Mouse (Mus musculus) heart, embryonic 16.5 days (tissue): Measurements from ENCODE around the gene Olfr694. TPM values are rescaled to one million over a fixed set of nuclear protein-coding genes. Genes with fewer than 3 reads are reported as not detected.

ENCODE experiments used
- ATAC-seq: fragments of 200-750 bp; cut with Nextera tagmentation; replicated peaks from 2 replicates; pipeline ENCODE4 v1.8.0; 2017; ENCODE audit warnings: moderate number of reproducible peaks; ENCODE audit not compliant: insufficient read depth, low FRiP score; ENCODE audit errors: extremely low read depth
- H3K27ac ChIP-seq: fragments of 300-500 bp; sonication (generic); 2 replicates; pipeline ENCODE4 v1.5.1; 2014; ENCODE audit warnings: mild to moderate bottlenecking, low read length, control low read depth, moderate library complexity
- H3K27me3 ChIP-seq: fragments of 300-500 bp; sonication (generic); 2 replicates; pipeline ENCODE4 v1.6.1; 2014; ENCODE audit warnings: low read length, mixed read lengths; ENCODE audit not compliant: control insufficient read depth, insufficient read depth
- H3K36me3 ChIP-seq: fragments of 300-500 bp; sonication (generic); 2 replicates; pipeline ENCODE4 v1.6.1; 2014; ENCODE audit not compliant: control insufficient read depth, insufficient read depth
- H3K4me1 ChIP-seq: fragments of 300-500 bp; sonication (generic); 2 replicates; pipeline ENCODE4 v1.6.1; 2014; ENCODE audit warnings: low read length, mixed read lengths; ENCODE audit not compliant: control insufficient read depth, insufficient read depth
- H3K4me2 ChIP-seq: fragments of 300-500 bp; sonication (generic); 2 replicates; pipeline ENCODE4 v1.6.1; 2014; ENCODE audit warnings: low read depth, mild to moderate bottlenecking, control low read depth, low read length
- H3K4me3 ChIP-seq: fragments of 300-500 bp; sonication (generic); 2 replicates; pipeline ENCODE4 v1.5.1; 2014; ENCODE audit warnings: mild to moderate bottlenecking, control low read depth, low read length
- H3K9ac ChIP-seq: fragments of 300-500 bp; sonication (generic); 2 replicates; pipeline ENCODE4 v1.6.1; 2014; ENCODE audit warnings: low read length, control low read depth
- H3K9me3 ChIP-seq: fragments of 300-500 bp; sonication (generic); replicated peaks from 2 replicates; pipeline ENCODE4 v1.6.1; 2016; ENCODE audit warnings: low read length; ENCODE audit not compliant: control insufficient read depth
- WGBS: fragments of 180-500 bp; shearing (Covaris S2); extraction: QIAGEN DNeasy Blood & Tissue Kit; methylation state at CpG from one replicate; pipeline ENCODE4 v1.1.7; 2014; 5-methylcytosine and 5-hydroxymethylcytosine counted together
- polyA plus RNA-seq: library from polyadenylated mRNA; unstranded; fragments of >200 nt; fragmentation: Nextera tagmentation; extraction: Ambion mirVana; gene quantifications from 2 replicates; pipeline ENCODE4 v1.2.1, GENCODE M21; 2015

The Olfr694 gene
- polyA plus RNA-seq, 1 experiment from 2014 or later = not detected

- no peaks in the 10 kb centered on the region for H3K27me3 ChIP-seq
- no peak within 1 kb of the TSS for H3K9ac ChIP-seq
- ATAC-seq = no peak
- H3K9me3 ChIP-seq = no peaks in the 10 kb centered on the region; the same call in 1 of the 2 replicates
- no peaks in the 10 kb centered on the region for H3K36me3 ChIP-seq
- H3K4me1 ChIP-seq = no peaks in the 10 kb centered on the region
- H3K4me2 ChIP-seq = no peak within 1 kb of the TSS
- H3K4me3 ChIP-seq = no peak within 1 kb of the TSS
- H3K27ac ChIP-seq = no peak within 1 kb of the TSS
These were observed 11.1 kb downstream of the Olfr694 start, which contains the start of gene Olfr693 for GRCm38 (mm10) chr7:106680484-106680883. Gene Olfr693, minus strand, starts transcription at chr7:106680584.

- no peaks in the 10 kb centered on the region for H3K4me1 ChIP-seq
- H3K4me2 ChIP-seq = no peak overlapping the region
- H3K4me3 ChIP-seq = no peak overlapping the region
- no peak overlapping the region for H3K27ac ChIP-seq
- H3K9me3 ChIP-seq = no peaks in the 10 kb centered on the region
- no peaks in the 10 kb centered on the region for H3K27me3 ChIP-seq
- no peaks in the 10 kb centered on the region for H3K36me3 ChIP-seq
- H3K9ac ChIP-seq = no peak overlapping the region
- ATAC-seq = no peak
These were observed 39.3 kb downstream of the Olfr694 start for GRCm38 (mm10) chr7:106652344-106652652.

GRCm38 (mm10) chr7:106651555-106652343, 39.9 kb downstream of the Olfr694 start:
- Histone ChIP-seq H3K27me3 (no peaks in the 10 kb centered on the region), H3K27ac (no peak overlapping the region), H3K9me3 (no peaks in the 10 kb centered on the region), H3K4me3 (no peak overlapping the region), H3K4me1 (no peaks in the 10 kb centered on the region), H3K36me3 (no peaks in the 10 kb centered on the region), H3K9ac (no peak overlapping the region), H3K4me2 (no peak overlapping the region)
- ATAC-seq = no peak

DNA sequence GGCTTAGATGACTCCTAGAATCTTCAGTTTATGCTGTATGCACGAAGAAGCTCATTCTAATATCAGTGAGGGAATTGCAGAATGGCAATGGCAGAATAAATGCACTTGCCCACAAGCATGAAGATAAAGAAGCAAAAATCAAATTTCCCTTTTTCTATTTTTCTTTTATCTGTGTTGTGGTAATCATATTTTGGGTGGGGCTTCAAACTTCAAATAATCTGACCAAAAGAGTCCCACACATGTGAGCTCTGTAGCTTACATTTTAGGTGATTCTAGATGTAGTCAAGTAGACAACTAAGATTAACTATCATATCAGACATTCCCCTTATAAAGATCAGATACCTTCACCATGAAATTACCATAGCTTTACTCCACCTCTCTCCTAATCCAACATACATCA, 41.8 kb downstream of the Olfr694 start:
- no peaks in the 10 kb centered on the region for H3K9me3 ChIP-seq
- WGBS = 67% methylated on average over 1 of the region's 1 CpGs
- no peak overlapping the region for H3K9ac ChIP-seq
- no peak overlapping the region for H3K4me3 ChIP-seq
- H3K4me1 ChIP-seq = no peaks in the 10 kb centered on the region
- no peak for ATAC-seq
- H3K4me2 ChIP-seq = no peak overlapping the region
- H3K36me3 ChIP-seq = no peaks in the 10 kb centered on the region
- H3K27ac ChIP-seq = no peak overlapping the region
- H3K27me3 ChIP-seq = no peaks in the 10 kb centered on the region

DNA sequence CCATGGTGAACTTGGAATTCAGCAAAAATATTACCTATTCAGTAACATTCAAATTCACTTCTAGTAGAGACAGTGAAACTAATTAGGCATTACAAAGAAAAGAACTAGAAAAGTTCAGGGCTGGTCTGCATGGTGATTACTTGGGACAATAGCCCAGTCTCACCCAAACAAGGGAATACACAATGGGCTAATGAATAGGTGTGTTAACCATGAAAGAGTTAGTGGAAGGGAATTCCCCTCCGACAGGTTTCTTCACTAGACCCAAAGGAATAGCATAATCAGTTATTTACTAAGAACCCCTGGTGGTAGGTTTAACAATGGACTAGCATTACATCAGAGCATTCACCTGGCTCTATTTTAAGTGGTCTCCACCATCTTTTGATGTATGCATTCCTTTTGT, 46.4 kb downstream of the Olfr694 start:
- no peaks in the 10 kb centered on the region for H3K9me3 ChIP-seq
- WGBS = 85% methylated on average over 1 of the region's 1 CpGs
- H3K36me3 ChIP-seq = no peaks in the 10 kb centered on the region
- H3K4me1 ChIP-seq = no peaks in the 10 kb centered on the region
- no peak overlapping the region for H3K4me2 ChIP-seq
- H3K27ac ChIP-seq = no peak overlapping the region
- H3K4me3 ChIP-seq = no peak overlapping the region
- H3K9ac ChIP-seq = no peak overlapping the region
- no peak for ATAC-seq
- no peaks in the 10 kb centered on the region for H3K27me3 ChIP-seq

DNA sequence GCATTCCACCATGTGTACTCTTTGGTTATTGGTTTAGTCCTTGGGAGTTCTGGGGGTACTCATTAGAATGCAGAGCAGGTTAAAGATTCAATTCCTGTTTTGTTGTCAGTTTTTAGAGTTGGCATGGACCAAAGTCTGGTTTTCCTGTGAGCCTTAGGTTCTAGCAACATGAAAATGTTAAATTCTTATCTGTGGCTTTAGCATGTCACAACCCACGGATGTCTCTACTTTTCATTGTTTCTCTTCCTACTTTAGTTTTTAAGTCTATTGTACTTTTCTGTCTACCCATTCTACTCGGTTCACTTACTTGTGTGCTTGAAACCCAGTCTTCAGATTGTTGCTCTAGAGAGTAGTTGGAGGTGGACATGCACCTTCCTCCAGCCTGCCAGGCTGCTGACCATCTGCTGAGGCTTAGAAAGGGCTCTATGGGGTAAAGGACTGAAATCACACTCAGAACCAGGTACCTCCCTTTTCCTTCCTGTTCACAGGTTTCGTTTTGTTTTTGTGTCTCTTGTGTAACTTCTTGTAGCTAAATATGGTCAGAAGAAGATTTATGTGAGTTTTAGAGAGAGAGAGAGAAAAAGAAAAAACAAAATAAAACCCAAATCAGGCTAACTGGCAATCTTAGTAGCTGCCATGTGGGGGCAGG, 47.3 kb downstream of the Olfr694 start:
- Histone ChIP-seq H3K4me3 (no peak overlapping the region), H3K9ac (no peak overlapping the region), H3K27me3 (no peaks in the 10 kb centered on the region), H3K4me1 (no peaks in the 10 kb centered on the region), H3K27ac (no peak overlapping the region), H3K4me2 (no peak overlapping the region), H3K9me3 (no peaks in the 10 kb centered on the region), H3K36me3 (no peaks in the 10 kb centered on the region)
- whole genome bisulfite sequencing = 61% methylated on average over 3 of the region's 3 CpGs
- ATAC-seq = no peak

GRCm38 (mm10) chr7:106640839-106641238, 50.8 kb downstream of the Olfr694 start:
- Histone ChIP-seq H3K27me3 (no peaks in the 10 kb centered on the region), H3K27ac (no peak overlapping the region), H3K9me3 (no peaks in the 10 kb centered on the region), H3K9ac (no peak overlapping the region), H3K4me1 (no peaks in the 10 kb centered on the region), H3K36me3 (no peaks in the 10 kb centered on the region), H3K4me2 (no peak overlapping the region), H3K4me3 (no peak overlapping the region)
- WGBS = 63% methylated on average over 1 of the region's 1 CpGs
- ATAC-seq = no peak

- no peaks in the 10 kb centered on the region for H3K4me1 ChIP-seq
- H3K4me3 ChIP-seq = no peak overlapping the region
- no peak overlapping the region for H3K9ac ChIP-seq
- WGBS = 63% methylated on average over 4 of the region's 4 CpGs
- no peaks in the 10 kb centered on the region for H3K27me3 ChIP-seq
- H3K4me2 ChIP-seq = no peak overlapping the region
- H3K27ac ChIP-seq = no peak overlapping the region
- H3K9me3 ChIP-seq = no peaks in the 10 kb centered on the region
- no peak for ATAC-seq
- H3K36me3 ChIP-seq = no peaks in the 10 kb centered on the region
These were observed 56.1 kb downstream of the Olfr694 start for GRCm38 (mm10) chr7:106635560-106635959.
